Mouse (Mus musculus): ENCODE measurements around the gene Pcgf3.
"Not testable (repeated sequence)": the region's sequence is repeated elsewhere in the genome, so short reads cannot be mapped to it uniquely, and the experiment has no call there.

Gene Pcgf3

GRCm38 (mm10) chr5:108473737-108474136 is 12.7 kb downstream of the Pcgf3 start:
- DNase-seq, result no peak

GRCm38 (mm10) chr5:108475977-108476376 is 14.9 kb downstream of the Pcgf3 start:
- no peak for DNase-seq

GRCm38 (mm10) chr5:108483006-108483405 is 22.0 kb downstream of the Pcgf3 start:
- no peak for DNase-seq

- peak in 1 of 2 experiments; percentile 16 for DNase-seq
These were observed 24.2 kb downstream of the Pcgf3 start for GRCm38 (mm10) chr5:108485239-108485638.

GRCm38 (mm10) chr5:108486148-108486547 is 25.1 kb downstream of the Pcgf3 start:
- DNase-seq, result not testable (repeated sequence)

- DNase-seq, result no peak
These were observed 40.5 kb downstream of the Pcgf3 start for GRCm38 (mm10) chr5:108501573-108501972.

- DNase-seq, result no peak
These were observed 41.3 kb downstream of the Pcgf3 start for GRCm38 (mm10) chr5:108502286-108502685.

- DNase-seq, result no peak
These were observed 54.7 kb downstream of the Pcgf3 start for GRCm38 (mm10) chr5:108515581-108516361.

GRCm38 (mm10) chr5:108516655-108517054 is 55.6 kb downstream of the Pcgf3 start:
- DNase-seq, result no peak

GRCm38 (mm10) chr5:108518106-108518885 is 57.3 kb downstream of the Pcgf3 start:
- DNase-seq, result no peak

GRCm38 (mm10) chr5:108518951-108519350 is 57.9 kb downstream of the Pcgf3 start:
- DNase-seq, result no peak

- no peak for DNase-seq
These were observed 59.1 kb downstream of the Pcgf3 start for GRCm38 (mm10) chr5:108520153-108520552.

GRCm38 (mm10) chr5:108521016-108521415 is 60.0 kb downstream of the Pcgf3 start:
- no peak for DNase-seq

- no peak for DNase-seq
These were observed 60.9 kb downstream of the Pcgf3 start for GRCm38 (mm10) chr5:108521896-108522295.

GRCm38 (mm10) chr5:108522597-108522996 is 61.6 kb downstream of the Pcgf3 start:
- no peak for DNase-seq

- no peak for DNase-seq
These were observed 73.2 kb downstream of the Pcgf3 start for GRCm38 (mm10) chr5:108534188-108534587.

- no peak for DNase-seq
These were observed 82.7 kb downstream of the Pcgf3 start for GRCm38 (mm10) chr5:108543516-108544291.

GRCm38 (mm10) chr5:108547636-108548035 is 86.6 kb downstream of the Pcgf3 start:
- no peak for DNase-seq

GRCm38 (mm10) chr5:108549137-108549488 is 88.1 kb downstream of the Pcgf3 start:
- DNase-seq, result no peak

- peak; percentile 51 to 73 for DNase-seq
These were observed 88.6 kb downstream of the Pcgf3 start, which contains the start of gene Cplx1 for GRCm38 (mm10) chr5:108549489-108550206. Gene Cplx1 (minus strand): TSS chr5:108550024.

- no peak for DNase-seq
These were observed 89.2 kb downstream of the Pcgf3 start for GRCm38 (mm10) chr5:108550207-108550594.

GRCm38 (mm10) chr5:108554041-108554440 is 93.0 kb downstream of the Pcgf3 start:
- DNase-seq, result no peak

Data from kidney, postnatal 25 days (tissue).